Mouse (Mus musculus) splenic B cell, adult 2 months (primary cell): ENCODE measurements around the gene Rest.

ENCODE experiments used
- DNase-seq: peaks from one replicate; pipeline ENCODE4 v3.0.0-alpha.2; 2011; ENCODE audit warnings: low read depth, low spot score
- H3K27me3 ChIP-seq: 2 replicates; pipeline ENCODE4 v1.6.1; 2012; ENCODE audit warnings: mild to moderate bottlenecking, low read length, moderate library complexity, mixed read lengths; ENCODE audit not compliant: control insufficient read depth, poor library complexity, insufficient read depth, severe bottlenecking
- H3K36me3 ChIP-seq: 2 replicates; pipeline ENCODE4 v1.6.1; 2012; ENCODE audit warnings: mild to moderate bottlenecking, low read length, moderate library complexity, mixed read lengths; ENCODE audit not compliant: control insufficient read depth, poor library complexity, insufficient read depth, severe bottlenecking

The Rest gene

GRCm38 (mm10) chr5:77253154-77253553, 12.1 kb upstream of the Rest start:
- DNase-seq = peak; percentile 85
- no peaks in the 10 kb centered on the region for H3K36me3 ChIP-seq
- H3K27me3 ChIP-seq = no peaks in the 10 kb centered on the region

GRCm38 (mm10) chr5:77254402-77254801, 10.9 kb upstream of the Rest start:
- H3K36me3 ChIP-seq = no peaks in the 10 kb centered on the region
- no peak for DNase-seq
- H3K27me3 ChIP-seq = no peaks in the 10 kb centered on the region

DNA sequence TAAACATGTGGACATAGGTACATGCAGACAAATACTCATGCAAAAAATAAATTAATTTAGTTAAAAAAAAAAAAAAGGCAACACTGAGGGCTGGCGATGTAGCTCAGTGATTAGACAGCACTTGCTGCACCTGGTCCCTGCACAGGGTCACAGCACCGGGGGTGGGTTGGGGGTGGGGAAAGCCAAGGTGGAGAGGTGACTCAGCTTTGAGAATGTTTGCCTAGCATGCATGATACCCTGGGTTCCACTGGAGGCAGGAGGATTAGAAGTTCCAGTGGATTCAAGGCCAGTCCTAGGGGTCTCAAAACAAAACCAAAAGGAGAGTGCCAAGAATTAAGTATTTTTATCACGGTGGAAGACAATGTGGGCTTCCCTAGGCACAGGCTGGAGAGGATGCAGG, 7.7 kb upstream of the Rest start:
- DNase-seq = no peak
- Histone ChIP-seq H3K27me3 (no peaks in the 10 kb centered on the region), H3K36me3 (no peaks in the 10 kb centered on the region)

GRCm38 (mm10) chr5:77259315-77259714, 6.0 kb upstream of the Rest start:
- no peaks in the 10 kb centered on the region for H3K27me3 ChIP-seq
- no peak for DNase-seq
- no peaks in the 10 kb centered on the region for H3K36me3 ChIP-seq

GRCm38 (mm10) chr5:77260141-77260540, 5.2 kb upstream of the Rest start:
- no peaks in the 10 kb centered on the region for H3K36me3 ChIP-seq
- no peak for DNase-seq
- no peaks in the 10 kb centered on the region for H3K27me3 ChIP-seq

DNA sequence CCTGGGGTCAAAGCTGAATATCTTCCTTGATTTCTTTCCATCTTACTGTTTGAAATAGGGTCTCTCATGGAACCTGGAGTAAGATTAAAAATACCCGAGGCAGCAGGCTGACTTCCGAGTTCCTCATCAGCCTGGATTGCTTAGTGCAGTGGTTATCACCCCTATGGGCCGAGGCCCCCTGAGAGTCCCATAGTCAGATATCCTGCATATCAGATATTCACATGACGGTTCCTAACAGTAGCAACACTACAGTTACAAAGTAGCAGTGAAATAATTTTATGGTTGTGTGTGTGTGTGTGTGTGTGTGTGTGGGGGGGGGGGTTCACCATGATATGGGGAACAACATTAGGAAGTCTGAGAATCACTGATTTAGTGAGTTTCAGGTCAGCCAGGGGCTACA, 4.2 kb upstream of the Rest start:
- Histone ChIP-seq H3K36me3 (no peaks in the 10 kb centered on the region), H3K27me3 (no peaks in the 10 kb centered on the region)
- no peak for DNase-seq

GRCm38 (mm10) chr5:77262105-77262504, 3.2 kb upstream of the Rest start:
- no peaks in the 10 kb centered on the region for H3K27me3 ChIP-seq
- DNase-seq = no peak

GRCm38 (mm10) chr5:77265671-77266065, 377 bp downstream of the Rest start:
- peak; percentile 74 for DNase-seq
- peaks cover 6% of the 10 kb centered on the region; the same call in 1 of the 2 replicates for H3K36me3 ChIP-seq
- no peaks in the 10 kb centered on the region for H3K27me3 ChIP-seq

More at GRCm38 (mm10) chr5:77262105-77262504, 3.2 kb upstream of the Rest start:
- no peaks in the 10 kb centered on the region for H3K36me3 ChIP-seq

DNA sequence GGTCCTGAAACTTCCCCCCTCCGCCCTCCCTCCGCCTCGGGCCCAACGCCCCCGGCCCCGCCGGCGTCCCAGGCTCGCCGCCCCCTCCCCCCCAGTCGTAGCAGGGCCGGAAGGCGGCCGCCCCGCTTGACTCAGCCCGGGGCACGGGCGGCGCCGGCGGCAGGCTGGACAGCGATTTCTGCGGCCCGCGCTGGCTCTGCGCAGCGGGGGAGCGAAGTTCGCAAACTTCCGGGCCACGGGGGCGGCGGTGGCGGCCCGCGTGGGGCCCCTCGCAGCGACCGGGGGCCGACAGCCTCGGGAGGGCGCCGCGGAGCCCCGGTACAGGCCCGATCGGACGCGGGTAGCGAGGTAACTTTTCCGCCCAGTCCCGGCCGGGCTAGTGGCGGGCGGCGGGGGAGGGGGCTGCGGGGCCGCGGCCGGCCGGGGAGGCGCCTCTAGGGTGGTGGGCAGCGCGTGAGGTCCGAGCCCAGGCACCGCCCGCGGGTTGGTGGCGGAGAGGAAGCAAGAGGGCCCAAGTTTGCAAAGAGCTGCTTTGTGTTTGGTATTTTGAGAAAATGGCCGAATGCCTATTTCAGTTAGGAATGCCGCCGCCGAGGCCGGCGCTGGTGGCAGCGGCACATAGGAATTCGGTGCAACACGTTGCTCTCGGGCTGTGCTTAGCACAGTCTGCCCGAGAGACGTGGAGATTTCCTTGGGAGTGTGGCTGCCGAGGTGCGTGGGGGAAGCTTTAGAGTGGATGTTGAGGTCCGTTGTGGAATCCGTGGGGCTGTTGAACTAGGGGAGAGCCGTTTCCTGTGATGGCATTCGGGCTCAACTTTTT, 985 bp downstream of the Rest start:
- Histone ChIP-seq H3K27me3 (no peaks in the 10 kb centered on the region), H3K36me3 (peaks cover 6% of the 10 kb centered on the region; the same call in 1 of the 2 replicates)
- DNase-seq = peak; percentile 60

GRCm38 (mm10) chr5:77266886-77267401, 1.7 kb downstream of the Rest start:
- Histone ChIP-seq H3K36me3 (peaks cover 6% of the 10 kb centered on the region; the same call in 1 of the 2 replicates), H3K27me3 (no peaks in the 10 kb centered on the region)
- peak; percentile 68 for DNase-seq

- no peaks in the 10 kb centered on the region for H3K27me3 ChIP-seq
- DNase-seq = no peak
- peaks cover 6% of the 10 kb centered on the region; the same call in 1 of the 2 replicates for H3K36me3 ChIP-seq
Observed at GRCm38 (mm10) chr5:77267441-77267840, 2.1 kb downstream of the Rest start.

DNA sequence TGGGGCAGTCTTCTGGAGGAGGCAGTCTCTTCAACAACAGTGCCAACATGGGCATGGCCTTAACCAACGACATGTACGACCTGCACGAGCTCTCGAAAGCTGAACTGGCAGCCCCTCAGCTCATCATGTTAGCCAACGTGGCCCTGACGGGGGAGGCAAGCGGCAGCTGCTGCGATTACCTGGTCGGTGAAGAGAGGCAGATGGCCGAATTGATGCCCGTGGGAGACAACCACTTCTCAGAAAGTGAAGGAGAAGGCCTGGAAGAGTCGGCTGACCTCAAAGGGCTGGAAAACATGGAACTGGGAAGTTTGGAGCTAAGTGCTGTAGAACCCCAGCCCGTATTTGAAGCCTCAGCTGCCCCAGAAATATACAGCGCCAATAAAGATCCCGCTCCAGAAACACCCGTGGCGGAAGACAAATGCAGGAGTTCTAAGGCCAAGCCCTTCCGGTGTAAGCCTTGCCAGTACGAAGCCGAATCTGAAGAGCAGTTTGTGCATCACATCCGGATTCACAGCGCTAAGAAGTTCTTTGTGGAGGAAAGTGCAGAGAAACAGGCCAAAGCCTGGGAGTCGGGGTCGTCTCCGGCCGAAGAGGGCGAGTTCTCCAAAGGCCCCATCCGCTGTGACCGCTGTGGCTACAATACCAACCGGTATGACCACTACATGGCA, 2.8 kb downstream of the Rest start:
- DNase-seq = no peak
- Histone ChIP-seq H3K36me3 (peaks cover 6% of the 10 kb centered on the region; the same call in 1 of the 2 replicates), H3K27me3 (no peaks in the 10 kb centered on the region)

DNA sequence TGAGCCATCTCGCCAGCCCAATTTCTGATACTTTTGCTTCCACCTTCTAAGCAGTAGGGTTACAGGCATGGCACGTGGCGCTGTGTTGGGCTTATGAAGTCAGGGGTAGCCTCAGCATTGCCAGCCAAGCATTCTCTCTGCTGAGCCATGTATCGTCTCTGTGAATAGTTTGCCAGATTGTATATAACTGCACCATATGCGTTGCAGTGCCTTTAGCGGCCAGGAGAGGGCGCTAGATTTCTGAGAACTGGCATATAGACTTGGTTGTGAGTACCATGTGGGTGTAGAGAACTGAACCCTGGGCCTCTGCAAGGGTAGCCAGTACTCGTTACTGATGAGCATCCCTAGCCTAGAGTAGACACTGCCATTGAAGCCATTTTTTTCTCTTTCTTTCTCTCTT, 4.1 kb downstream of the Rest start:
- DNase-seq = peak; percentile 48
- Histone ChIP-seq H3K36me3 (peaks cover 6% of the 10 kb centered on the region; the same call in 1 of the 2 replicates), H3K27me3 (no peaks in the 10 kb centered on the region)

DNA sequence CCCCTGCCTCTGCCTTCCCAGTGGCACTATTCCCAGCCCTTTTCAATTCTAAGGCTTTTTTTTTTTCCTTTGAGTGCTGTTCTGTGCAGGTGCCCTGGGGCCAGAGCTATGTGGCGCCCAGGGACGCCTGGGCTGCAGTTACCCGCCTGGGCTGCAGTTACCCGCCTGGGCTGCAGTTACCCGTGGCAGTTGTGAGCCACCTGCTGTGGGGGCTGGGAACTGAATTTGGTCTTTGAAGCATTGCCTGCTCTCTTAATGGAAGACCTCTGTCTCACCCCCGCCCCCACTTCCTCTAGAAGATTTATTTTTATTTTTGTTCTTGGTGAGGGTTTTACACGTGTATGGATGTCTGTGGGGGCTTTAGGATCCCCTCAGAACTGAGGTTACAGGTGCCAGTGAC, 7.9 kb downstream of the Rest start:
- Histone ChIP-seq H3K27me3 (no peaks in the 10 kb centered on the region), H3K36me3 (peaks cover 20% of the 10 kb centered on the region)
- peak; percentile 79 for DNase-seq

- Histone ChIP-seq H3K27me3 (no peaks in the 10 kb centered on the region), H3K36me3 (peaks cover 22% of the 10 kb centered on the region)
- DNase-seq = peak; percentile 75
Observed at GRCm38 (mm10) chr5:77275950-77276349, 10.7 kb downstream of the Rest start.
